Mouse (Mus musculus) forebrain, embryonic 12.5 days (tissue): ENCODE data around the gene Ltbp1. TPM values are rescaled to one million over a fixed set of nuclear protein-coding genes. Genes with fewer than 3 reads are reported as not detected.

Experiments used
- ATAC-seq: fragments of 200-750 bp; cut with Nextera tagmentation; 2 replicates; pipeline ENCODE4 v1.8.0; 2017; ENCODE audit warnings: moderate TSS enrichment; ENCODE audit not compliant: low FRiP score
- H3K27ac ChIP-seq: fragments of 300-500 bp; sonication (generic); 2 replicates; pipeline ENCODE4 v1.5.1; 2016; ENCODE audit warnings: mild to moderate bottlenecking
- H3K27me3 ChIP-seq: fragments of 300-500 bp; sonication (generic); 2 replicates; pipeline ENCODE4 v1.6.1; 2016; ENCODE audit warnings: mild to moderate bottlenecking
- H3K36me3 ChIP-seq: fragments of 300-500 bp; sonication (generic); replicated peaks from 2 replicates; pipeline ENCODE4 v1.6.1; 2016; ENCODE audit warnings: mild to moderate bottlenecking
- H3K4me1 ChIP-seq: fragments of 300-500 bp; sonication (generic); 2 replicates; pipeline ENCODE4 v1.6.1; 2016
- H3K4me2 ChIP-seq: fragments of 300-500 bp; sonication (generic); 2 replicates; pipeline ENCODE4 v1.6.1; 2016; ENCODE audit warnings: mild to moderate bottlenecking, moderate library complexity
- H3K4me3 ChIP-seq: fragments of 300-500 bp; sonication (generic); replicated peaks from 2 replicates; pipeline ENCODE4 v1.5.1; 2016; ENCODE audit warnings: mild to moderate bottlenecking
- H3K9ac ChIP-seq: fragments of 300-500 bp; sonication (generic); 2 replicates; pipeline ENCODE4 v1.6.1; 2016; ENCODE audit warnings: mild to moderate bottlenecking
- H3K9me3 ChIP-seq: fragments of 300-500 bp; sonication (generic); 2 replicates; pipeline ENCODE4 v1.6.1; 2016
- WGBS: fragments of 180-500 bp; shearing (Covaris S2); methylation state at CpG from one replicate; pipeline ENCODE4 v1.1.7; 2016; 5-methylcytosine and 5-hydroxymethylcytosine counted together
- polyA plus RNA-seq: library from polyadenylated mRNA; unstranded; fragments of >200 nt; fragmentation: Nextera tagmentation; extraction: Ambion mirVana; gene quantifications from 2 replicates; pipeline ENCODE4 v1.2.1, GENCODE M21; 2016

The Ltbp1 gene
- polyA plus RNA-seq, 1 experiment from 2014 or later = 4.0 TPM

- Histone ChIP-seq H3K27ac (no peak overlapping the region), H3K4me3 (no peak overlapping the region), H3K9me3 (no peaks in the 10 kb centered on the region), H3K36me3 (no peaks in the 10 kb centered on the region), H3K4me2 (no peak overlapping the region), H3K27me3 (no peaks in the 10 kb centered on the region), H3K9ac (no peak overlapping the region), H3K4me1 (no peaks in the 10 kb centered on the region)
- no peak for ATAC-seq
- 70% methylated on average over 3 of the region's 3 CpGs for WGBS
Observed at GRCm38 (mm10) chr17:75202314-75202713, 196.9 kb downstream of the Ltbp1 start.

GRCm38 (mm10) chr17:75204065-75204464, 198.7 kb downstream of the Ltbp1 start:
- Histone ChIP-seq H3K9ac (no peak overlapping the region), H3K4me3 (no peak overlapping the region), H3K9me3 (no peaks in the 10 kb centered on the region), H3K27ac (no peak overlapping the region), H3K4me2 (no peak overlapping the region), H3K4me1 (no peaks in the 10 kb centered on the region), H3K36me3 (no peaks in the 10 kb centered on the region), H3K27me3 (no peaks in the 10 kb centered on the region)
- WGBS = 86% methylated on average over 1 of the region's 1 CpGs
- ATAC-seq = no peak

GRCm38 (mm10) chr17:75206281-75206680, 200.9 kb downstream of the Ltbp1 start:
- H3K9ac ChIP-seq = no peak overlapping the region
- H3K9me3 ChIP-seq = no peaks in the 10 kb centered on the region
- no peaks in the 10 kb centered on the region for H3K4me1 ChIP-seq
- H3K27ac ChIP-seq = no peak overlapping the region
- H3K4me2 ChIP-seq = no peak overlapping the region
- 48% methylated on average over 3 of the region's 3 CpGs for WGBS
- no peak overlapping the region for H3K4me3 ChIP-seq
- no peaks in the 10 kb centered on the region for H3K27me3 ChIP-seq
- H3K36me3 ChIP-seq = no peaks in the 10 kb centered on the region
- no peak for ATAC-seq

- Histone ChIP-seq H3K4me3 (no peak overlapping the region), H3K9me3 (no peaks in the 10 kb centered on the region), H3K36me3 (no peaks in the 10 kb centered on the region), H3K4me1 (no peaks in the 10 kb centered on the region), H3K27ac (no peak overlapping the region), H3K4me2 (no peak overlapping the region), H3K27me3 (no peaks in the 10 kb centered on the region), H3K9ac (no peak overlapping the region)
- WGBS = 92% methylated on average over 7 of the region's 7 CpGs
- ATAC-seq = no peak
Observed at GRCm38 (mm10) chr17:75208164-75208698, 202.9 kb downstream of the Ltbp1 start.

GRCm38 (mm10) chr17:75210526-75210925, 205.2 kb downstream of the Ltbp1 start:
- Histone ChIP-seq H3K27me3 (no peaks in the 10 kb centered on the region), H3K9ac (no peak overlapping the region), H3K9me3 (no peaks in the 10 kb centered on the region), H3K27ac (no peak overlapping the region), H3K4me2 (no peak overlapping the region), H3K4me1 (no peaks in the 10 kb centered on the region), H3K36me3 (no peaks in the 10 kb centered on the region), H3K4me3 (no peak overlapping the region)
- 97% methylated on average over 4 of the region's 4 CpGs for WGBS
- ATAC-seq = no peak

GRCm38 (mm10) chr17:75216362-75216761, 211.0 kb downstream of the Ltbp1 start:
- Histone ChIP-seq H3K4me1 (no peaks in the 10 kb centered on the region), H3K4me2 (no peak overlapping the region), H3K4me3 (no peak overlapping the region), H3K9me3 (no peaks in the 10 kb centered on the region), H3K27me3 (no peaks in the 10 kb centered on the region), H3K36me3 (no peaks in the 10 kb centered on the region), H3K27ac (no peak overlapping the region), H3K9ac (no peak overlapping the region)
- 90% methylated on average over 2 of the region's 2 CpGs for WGBS
- no peak for ATAC-seq

GRCm38 (mm10) chr17:75218700-75219099, 213.3 kb downstream of the Ltbp1 start:
- Histone ChIP-seq H3K4me2 (no peak overlapping the region), H3K4me1 (no peaks in the 10 kb centered on the region), H3K9ac (no peak overlapping the region), H3K27me3 (no peaks in the 10 kb centered on the region), H3K36me3 (no peaks in the 10 kb centered on the region), H3K27ac (no peak overlapping the region), H3K4me3 (no peak overlapping the region), H3K9me3 (no peaks in the 10 kb centered on the region)
- no peak for ATAC-seq
- WGBS = 88% methylated on average over 6 of the region's 6 CpGs

GRCm38 (mm10) chr17:75228321-75228720, 223.0 kb downstream of the Ltbp1 start:
- Histone ChIP-seq H3K36me3 (no peaks in the 10 kb centered on the region), H3K27ac (no peak overlapping the region), H3K4me3 (no peak overlapping the region), H3K27me3 (no peaks in the 10 kb centered on the region), H3K9ac (no peak overlapping the region), H3K4me2 (no peak overlapping the region), H3K9me3 (no peaks in the 10 kb centered on the region), H3K4me1 (peaks cover 3% of the 10 kb centered on the region; the same call in 1 of the 2 replicates)
- 82% methylated on average over 3 of the region's 3 CpGs for WGBS
- no peak for ATAC-seq

GRCm38 (mm10) chr17:75233206-75233605, 227.8 kb downstream of the Ltbp1 start:
- Histone ChIP-seq H3K4me2 (no peak overlapping the region), H3K4me3 (no peak overlapping the region), H3K9ac (no peak overlapping the region), H3K4me1 (peaks cover 3% of the 10 kb centered on the region; the same call in 1 of the 2 replicates), H3K36me3 (no peaks in the 10 kb centered on the region), H3K9me3 (no peaks in the 10 kb centered on the region), H3K27me3 (no peaks in the 10 kb centered on the region), H3K27ac (no peak overlapping the region)
- 5% methylated on average over 2 of the region's 2 CpGs for WGBS
- ATAC-seq = no peak

- ATAC-seq = no peak
- no peaks in the 10 kb centered on the region for H3K36me3 ChIP-seq
Observed at GRCm38 (mm10) chr17:75233923-75234322, 228.6 kb downstream of the Ltbp1 start.

GRCm38 (mm10) chr17:75235781-75236180, 230.4 kb downstream of the Ltbp1 start:
- ATAC-seq = no peak
- peaks cover 3% of the 10 kb centered on the region; the same call in 1 of the 2 replicates for H3K4me1 ChIP-seq
- H3K36me3 ChIP-seq = no peaks in the 10 kb centered on the region
- no peak overlapping the region for H3K4me2 ChIP-seq
- 92% methylated on average over 3 of the region's 3 CpGs for WGBS
- no peak overlapping the region for H3K4me3 ChIP-seq
- no peaks in the 10 kb centered on the region for H3K9me3 ChIP-seq
- H3K9ac ChIP-seq = no peak overlapping the region
- H3K27me3 ChIP-seq = no peaks in the 10 kb centered on the region
- H3K27ac ChIP-seq = no peak overlapping the region

More at GRCm38 (mm10) chr17:75233923-75234322, 228.6 kb downstream of the Ltbp1 start:
- Histone ChIP-seq H3K9me3 (no peaks in the 10 kb centered on the region), H3K4me3 (no peak overlapping the region), H3K4me2 (no peak overlapping the region), H3K4me1 (peaks cover 3% of the 10 kb centered on the region; the same call in 1 of the 2 replicates), H3K9ac (no peak overlapping the region), H3K27me3 (no peaks in the 10 kb centered on the region), H3K27ac (no peak overlapping the region)
- 88% methylated on average over 4 of the region's 4 CpGs for WGBS

- Histone ChIP-seq H3K4me3 (no peak overlapping the region), H3K4me1 (peaks cover 3% of the 10 kb centered on the region; the same call in 1 of the 2 replicates), H3K4me2 (no peak overlapping the region), H3K27ac (no peak overlapping the region), H3K27me3 (no peaks in the 10 kb centered on the region), H3K36me3 (no peaks in the 10 kb centered on the region), H3K9ac (no peak overlapping the region), H3K9me3 (no peaks in the 10 kb centered on the region)
- 96% methylated on average over 2 of the region's 2 CpGs for WGBS
- no peak for ATAC-seq
Observed at GRCm38 (mm10) chr17:75236543-75236942, 231.2 kb downstream of the Ltbp1 start.

GRCm38 (mm10) chr17:75237456-75237855, 232.1 kb downstream of the Ltbp1 start:
- Histone ChIP-seq H3K9me3 (no peaks in the 10 kb centered on the region), H3K36me3 (no peaks in the 10 kb centered on the region), H3K27ac (no peak overlapping the region), H3K4me1 (peaks cover 3% of the 10 kb centered on the region; the same call in 1 of the 2 replicates), H3K27me3 (no peaks in the 10 kb centered on the region), H3K9ac (no peak overlapping the region), H3K4me3 (no peak overlapping the region), H3K4me2 (no peak overlapping the region)
- no peak for ATAC-seq
- 94% methylated on average over 3 of the region's 3 CpGs for WGBS
